Mouse (Mus musculus) left cerebral cortex, adult 18-20 months (tissue): ENCODE measurements around the gene Ccl8. TPM values are rescaled to one million over a fixed set of nuclear protein-coding genes. Genes with fewer than 3 reads are reported as not detected.

Source experiments
- total RNA-seq, 2 experiments: library from RNA; stranded (reverse); gene quantifications; 2 replicates each; pipeline ENCODE4 v1.2.3; 2021

The Ccl8 gene
- total RNA-seq, 2 experiments from 2014 or later = not detected

Other genes with a start within 250 kb of the Ccl8 start
- gene Asic2, start 146.7 kb upstream of the Ccl8 start, total RNA-seq = 10 to 100 TPM; 64.6 to 65.7 TPM
- gene Ccl2, start 79.6 kb upstream of the Ccl8 start, total RNA-seq = under 1 TPM in 1 of 2 experiments, not detected in 1; 0.63 TPM
- not detected for gene Gm17268, start 76.6 kb upstream of the Ccl8 start, total RNA-seq
- gene Ccl7, start 69.5 kb upstream of the Ccl8 start, total RNA-seq = not detected
- gene Ccl11, start 57.4 kb upstream of the Ccl8 start, total RNA-seq = not detected
- gene Ccl12, start 13.3 kb upstream of the Ccl8 start, total RNA-seq = 1 to 10 TPM in 1 of 2 experiments, not detected in 1; 1.3 TPM
- not detected for gene Ccl1, start 190.5 kb downstream of the Ccl8 start, total RNA-seq